Mouse (Mus musculus): ENCODE measurements around the gene Slc22a1.

DNA sequence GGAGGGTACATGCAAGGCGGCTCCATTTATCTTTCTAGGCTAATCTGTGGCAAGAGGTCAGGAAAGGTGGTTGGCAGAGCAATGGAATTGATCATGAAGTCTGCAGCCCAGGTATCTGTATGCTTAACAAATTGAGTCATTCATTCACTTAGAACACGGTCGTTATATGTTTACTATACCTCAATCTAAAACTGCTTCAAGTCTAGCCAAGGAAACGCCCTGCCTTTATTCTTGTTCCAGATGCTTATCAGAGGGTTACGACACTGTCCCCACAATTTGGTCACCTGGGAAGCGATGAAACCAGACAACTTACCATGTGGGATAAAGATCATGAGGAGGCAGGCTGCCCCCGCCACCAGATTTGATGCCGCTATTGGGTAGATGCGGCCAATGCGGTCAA, 16.4 kb downstream of the Slc22a1 start:
- TF ChIP-seq CTCF (conservative IDR thresholded peaks at IDR 0.05; ENCODE audit: low read length) (no peak), NANOG (IDR thresholded peaks at IDR 0.05; ENCODE audit: borderline replicate concordance, low read length) (no peak)

Data from E14TG2a.4 (cell line).